Mouse (Mus musculus) embryo, embryonic 9.5 days (tissue): ENCODE measurements around the gene Map2k2.
A peak's percentile ranks its signal among the peaks of the same experiment; 100 is the strongest.

Experiments used
- DNase-seq: peaks from one replicate; pipeline ENCODE4 v3.0.0-alpha.2; 2017; ENCODE audit errors: extremely low spot score

The Map2k2 gene

GRCm38 (mm10) chr10:81094931-81095678 lies 10.6 kb upstream of the Map2k2 start:
- DNase-seq = no peak

- DNase-seq = peak; percentile 97
Measured at GRCm38 (mm10) chr10:81106113-81106721, 502 bp downstream of the Map2k2 start.

GRCm38 (mm10) chr10:81112946-81113345 lies 7.2 kb downstream of the Map2k2 start:
- DNase-seq = no peak

- no peak for DNase-seq
Measured at GRCm38 (mm10) chr10:81119625-81120024, 13.9 kb downstream of the Map2k2 start.

- DNase-seq = no peak
Measured at GRCm38 (mm10) chr10:81120650-81121049, 14.9 kb downstream of the Map2k2 start.

- no peak for DNase-seq
Measured at GRCm38 (mm10) chr10:81122889-81123288, 17.2 kb downstream of the Map2k2 start.

- no peak for DNase-seq
Measured at GRCm38 (mm10) chr10:81123500-81123899, 17.8 kb downstream of the Map2k2 start.

GRCm38 (mm10) chr10:81134181-81134587 lies 28.5 kb downstream of the Map2k2 start:
- DNase-seq = no peak

GRCm38 (mm10) chr10:81134966-81135681 lies 29.4 kb downstream of the Map2k2 start, which contains the start of gene Zbtb7a:
Gene Zbtb7a (plus strand): TSS chr10:81135220.
- DNase-seq = peak; percentile 58

- DNase-seq = peak; percentile 74
Measured at GRCm38 (mm10) chr10:81135831-81136705, 30.4 kb downstream of the Map2k2 start.

GRCm38 (mm10) chr10:81136706-81137231 lies 31.1 kb downstream of the Map2k2 start:
- peak; percentile 85 for DNase-seq

GRCm38 (mm10) chr10:81137252-81138130 lies 31.8 kb downstream of the Map2k2 start:
- peak; percentile 100 for DNase-seq

- peak; percentile 61 for DNase-seq
Measured at GRCm38 (mm10) chr10:81138131-81138782, 32.5 kb downstream of the Map2k2 start.

- no peak for DNase-seq
Measured at GRCm38 (mm10) chr10:81138821-81139528, 33.3 kb downstream of the Map2k2 start.

GRCm38 (mm10) chr10:81139529-81139846 lies 33.8 kb downstream of the Map2k2 start:
- no peak for DNase-seq

GRCm38 (mm10) chr10:81140005-81140404 lies 34.3 kb downstream of the Map2k2 start:
- DNase-seq = no peak

- DNase-seq = no peak
Measured at GRCm38 (mm10) chr10:81140717-81141454, 35.2 kb downstream of the Map2k2 start.

- no peak for DNase-seq
Measured at GRCm38 (mm10) chr10:81141455-81142210, 35.9 kb downstream of the Map2k2 start.
